Mouse (Mus musculus) large intestine, adult 2 months (tissue): Measurements from ENCODE around the gene Steap1. TPM values are rescaled to one million over a fixed set of nuclear protein-coding genes. Genes with fewer than 3 reads are reported as not detected.

Experiments used
- DNase-seq: peaks from one replicate; pipeline ENCODE4 v3.0.0-alpha.2; 2012; ENCODE audit warnings: low read depth, low spot score
- WGBS: fragments of 180-500 bp; shearing (Covaris S2); methylation state at CpG from one replicate; pipeline ENCODE4 v1.1.7; 2018; 5-methylcytosine and 5-hydroxymethylcytosine counted together
- polyA plus RNA-seq: library from polyadenylated mRNA; depleted of rRNA; stranded (reverse); fragments of >200 nt; gene quantifications from 2 replicates; pipeline ENCODE4 v1.2.3, GENCODE M21; 2012; rRNA removed

Steap1 gene
- 3.5 and 3.7 TPM in 2 replicates for polyA plus RNA-seq

- WGBS = under 1% methylated on average over 73 of the region's 75 CpGs
- DNase-seq = no peak
Measured at GRCm38 (mm10) chr5:5748866-5749682, at the start of gene Steap1. TSS of gene Steap1 (minus strand) at chr5:5749326.

GRCm38 (mm10) chr5:5787106-5787505 is 38.0 kb upstream of the Steap1 start:
- DNase-seq = no peak
- 79% methylated on average over 2 of the region's 2 CpGs for WGBS

GRCm38 (mm10) chr5:5756392-5757019 is 7.4 kb upstream of the Steap1 start:
- WGBS = 70% methylated on average over 3 of the region's 3 CpGs

GRCm38 (mm10) chr5:5755039-5755438 is 5.9 kb upstream of the Steap1 start:
- no peak for DNase-seq
- WGBS = 2% methylated on average over 9 of the region's 9 CpGs

More at GRCm38 (mm10) chr5:5756392-5757019, 7.4 kb upstream of the Steap1 start:
- DNase-seq = no peak

- WGBS = 1% methylated on average over 13 of the region's 13 CpGs
- no peak for DNase-seq
Measured at GRCm38 (mm10) chr5:5749772-5750222, 671 bp upstream of the Steap1 start.

GRCm38 (mm10) chr5:5734445-5734844 is 14.7 kb downstream of the Steap1 start:
- DNase-seq = no peak
- WGBS = 96% methylated on average over 9 of the region's 9 CpGs

- no peak for DNase-seq
- WGBS = 23% methylated on average over 2 of the region's 2 CpGs
Measured at GRCm38 (mm10) chr5:5732858-5733257, 16.3 kb downstream of the Steap1 start.

GRCm38 (mm10) chr5:5732208-5732607 is 16.9 kb downstream of the Steap1 start:
- DNase-seq = no peak
- WGBS = 84% methylated on average over 3 of the region's 3 CpGs

GRCm38 (mm10) chr5:5729904-5730303 is 19.2 kb downstream of the Steap1 start:
- no peak for DNase-seq
- WGBS = 78% methylated on average over 4 of the region's 4 CpGs

GRCm38 (mm10) chr5:5722217-5722616 is 26.9 kb downstream of the Steap1 start:
- DNase-seq = peak; percentile 44
- 26% methylated on average over 7 of the region's 7 CpGs for WGBS

- WGBS = 72% methylated on average over 4 of the region's 4 CpGs
- no peak for DNase-seq
Measured at GRCm38 (mm10) chr5:5711032-5711431, 38.1 kb downstream of the Steap1 start.

GRCm38 (mm10) chr5:5707341-5708278 is 41.5 kb downstream of the Steap1 start:
- 23% methylated on average over 13 of the region's 13 CpGs for WGBS
- no peak for DNase-seq

- no peak for DNase-seq
- 16% methylated on average over 2 of the region's 2 CpGs for WGBS
Measured at GRCm38 (mm10) chr5:5705019-5705418, 44.1 kb downstream of the Steap1 start.

- no peak for DNase-seq
- WGBS = 61% methylated on average over 2 of the region's 2 CpGs
Measured at GRCm38 (mm10) chr5:5700386-5700785, 48.7 kb downstream of the Steap1 start.

GRCm38 (mm10) chr5:5698830-5699229 is 50.3 kb downstream of the Steap1 start:
- no peak for DNase-seq
- WGBS = 65% methylated on average over 3 of the region's 3 CpGs

- DNase-seq = no peak
- 84% methylated on average over 5 of the region's 5 CpGs for WGBS
Measured at GRCm38 (mm10) chr5:5695401-5695942, 53.7 kb downstream of the Steap1 start.

GRCm38 (mm10) chr5:5693956-5694653 is 55.0 kb downstream of the Steap1 start, which contains the start of gene Steap2:
TSS of gene Steap2 (minus strand) at chr5:5694578.
- DNase-seq = no peak
- 1% methylated on average over 58 of the region's 66 CpGs for WGBS

GRCm38 (mm10) chr5:5693541-5693955 is 55.6 kb downstream of the Steap1 start:
- no peak for DNase-seq
- under 1% methylated on average over 29 of the region's 29 CpGs for WGBS

- WGBS = 48% methylated on average over 4 of the region's 4 CpGs
Measured at GRCm38 (mm10) chr5:5692167-5692738, 56.9 kb downstream of the Steap1 start.

More at GRCm38 (mm10) chr5:5692167-5692738, 56.9 kb downstream of the Steap1 start:
- DNase-seq = no peak
